Mouse (Mus musculus): ENCODE measurements around the gene Acrv1. TPM values are rescaled to one million over a fixed set of nuclear protein-coding genes. Genes with fewer than 3 reads are reported as not detected.
A peak's percentile ranks its signal among the peaks of the same experiment; 100 is the strongest.
"Not testable (repeated sequence)": the region's sequence is repeated elsewhere in the genome, so short reads cannot be mapped to it uniquely, and the experiment has no call there.

The Acrv1 gene
- not detected for total RNA-seq (2021)

GRCm38 (mm10) chr9:36692920-36693319 lies at the start of gene Acrv1:
Gene Acrv1 (plus strand): TSS chr9:36693220.
- no peak for DNase-seq

GRCm38 (mm10) chr9:36643276-36643675 lies 49.7 kb upstream of the Acrv1 start, which contains the start of gene A630095E13Rik:
Gene A630095E13Rik (minus strand): TSS chr9:36643376.
- DNase-seq = not testable (repeated sequence)

- DNase-seq = no peak
Measured at GRCm38 (mm10) chr9:36681424-36681823, 11.6 kb upstream of the Acrv1 start.

GRCm38 (mm10) chr9:36687329-36687728 lies 5.7 kb upstream of the Acrv1 start:
- DNase-seq = no peak

GRCm38 (mm10) chr9:36694276-36694675 lies 1.3 kb downstream of the Acrv1 start:
- DNase-seq = no peak

GRCm38 (mm10) chr9:36705923-36706322 lies 12.9 kb downstream of the Acrv1 start:
- DNase-seq = no peak

- DNase-seq = no peak
Measured at GRCm38 (mm10) chr9:36707304-36707703, 14.3 kb downstream of the Acrv1 start.

GRCm38 (mm10) chr9:36716624-36717023 lies 23.6 kb downstream of the Acrv1 start:
- DNase-seq = no peak

GRCm38 (mm10) chr9:36726131-36727033 lies 33.4 kb downstream of the Acrv1 start:
- DNase-seq = peak; percentile 90 to 91

GRCm38 (mm10) chr9:36727034-36727755 lies 34.2 kb downstream of the Acrv1 start, which contains the start of gene Chek1:
Gene Chek1 (minus strand): TSS chr9:36727065.
- DNase-seq = no peak

Other genes with a start within 250 kb of the Acrv1 start
- not detected for gene Gm9513, start 217.6 kb upstream of the Acrv1 start, total RNA-seq (2021)
- gene Gm5615, start 151.3 kb upstream of the Acrv1 start, total RNA-seq (2021) = not detected
- gene Gm17689, start 110.6 kb upstream of the Acrv1 start, total RNA-seq (2021) = not detected
- not detected for gene A630095E13Rik, start 49.8 kb upstream of the Acrv1 start, total RNA-seq (2021)
- 1 to 10 TPM; 2.4 to 2.9 TPM for gene Chek1, start 33.8 kb downstream of the Acrv1 start, total RNA-seq (2021)
- 10 to 100 TPM; 73.0 to 81.6 TPM for gene Stt3a, start 74.5 kb downstream of the Acrv1 start, total RNA-seq (2021)
- 100 to 1,000 TPM in 1 of 2 experiments, 10 to 100 TPM in 1; 90.0 to 100 TPM for gene Ei24, start 104.2 kb downstream of the Acrv1 start, total RNA-seq (2021)
- gene Fez1, start 128.6 kb downstream of the Acrv1 start, total RNA-seq (2021) = 100 to 1,000 TPM; 287 to 299 TPM